Mouse (Mus musculus) mouse trophoblast stem cell (cell line): ENCODE data around the gene Lypd3.
"Not testable (repeated sequence)": the region's sequence is repeated elsewhere in the genome, so short reads cannot be mapped to it uniquely, and the experiment has no call there.

Experiments used
- in situ Hi-C, 2 experiments: fragments of 300-500 bp; cut with MseI, MboI; formaldehyde crosslinking; loops; 2 replicates in 1 of 2; 3 replicates in 1 of 2; pipeline ENCODE4 v1.15.1; 2025

Lypd3 gene

GRCm38 (mm10) chr7:24612308-24612910, 23.9 kb upstream of the Lypd3 start:
- in situ Hi-C loops, result no loop called here

- in situ Hi-C loops, result no loop called here
Measured at GRCm38 (mm10) chr7:24614816-24615215, 21.5 kb upstream of the Lypd3 start.

- in situ Hi-C loops, result no loop called here
Measured at GRCm38 (mm10) chr7:24617763-24618162, 18.6 kb upstream of the Lypd3 start.

GRCm38 (mm10) chr7:24618374-24618773, 18.0 kb upstream of the Lypd3 start:
- in situ Hi-C loops, result not testable (repeated sequence)

- in situ Hi-C loops, result no loop called here
Measured at GRCm38 (mm10) chr7:24619671-24620397, 16.5 kb upstream of the Lypd3 start.

- in situ Hi-C loops, result no loop called here
Measured at GRCm38 (mm10) chr7:24621193-24621592, 15.2 kb upstream of the Lypd3 start.

- in situ Hi-C loops, result no loop called here
Measured at GRCm38 (mm10) chr7:24622967-24623366, 13.4 kb upstream of the Lypd3 start.

- in situ Hi-C loops, result no loop called here
Measured at GRCm38 (mm10) chr7:24628685-24629610, 7.4 kb upstream of the Lypd3 start.

- in situ Hi-C loops, result no loop called here
Measured at GRCm38 (mm10) chr7:24629672-24630071, 6.7 kb upstream of the Lypd3 start.

- in situ Hi-C loops, result no loop called here
Measured at GRCm38 (mm10) chr7:24630116-24630880, 6.1 kb upstream of the Lypd3 start.

- in situ Hi-C loops, result no loop called here
Measured at GRCm38 (mm10) chr7:24637046-24637445, 696 bp downstream of the Lypd3 start.

GRCm38 (mm10) chr7:24638026-24638856, 1.9 kb downstream of the Lypd3 start:
- in situ Hi-C loops, result no loop called here

- in situ Hi-C loops, result loop anchor here in 1 of 2 experiments (5.0 kb wide), 1 partner anchor 38 kb away; no protein-coding TSS in a partner anchor
Measured at GRCm38 (mm10) chr7:24640450-24640849, 4.1 kb downstream of the Lypd3 start.

GRCm38 (mm10) chr7:24642491-24642890, 6.1 kb downstream of the Lypd3 start:
- in situ Hi-C loops, result loop anchor here in 1 of 2 experiments (5.0 kb wide), 1 partner anchor 40 kb away; no protein-coding TSS in a partner anchor

GRCm38 (mm10) chr7:24644492-24644891, 8.1 kb downstream of the Lypd3 start:
- in situ Hi-C loops, result loop anchor here in 1 of 2 experiments (5.0 kb wide), 1 partner anchor 42 kb away; no protein-coding TSS in a partner anchor

GRCm38 (mm10) chr7:24644996-24645395, 8.6 kb downstream of the Lypd3 start:
- in situ Hi-C loops, result loop anchor here (5.0 kb wide), 1 partner anchor 43 kb away; no protein-coding TSS in a partner anchor

- in situ Hi-C loops, result loop anchor here in 1 of 2 experiments (5.0 kb wide), 1 partner anchor 44 kb away; no protein-coding TSS in a partner anchor
Measured at GRCm38 (mm10) chr7:24646486-24646885, 10.1 kb downstream of the Lypd3 start.

GRCm38 (mm10) chr7:24653681-24654080, 17.3 kb downstream of the Lypd3 start:
- in situ Hi-C loops, result no loop called here

GRCm38 (mm10) chr7:24659737-24660357, 23.5 kb downstream of the Lypd3 start:
- in situ Hi-C loops, result no loop called here
